8 mouse cellular contexts compared by ENCODE assay signal in genomic region chr11:85170058-85170740, GRCm38 (mm10). TPM values are rescaled to one million over a fixed set of nuclear protein-coding genes. Genes with fewer than 3 reads are reported as not detected.
DNase-seq lines count a peak whose midpoint lies in the region; ATAC-seq and TF ChIP-seq lines count a peak whose summit lies in the region.

Gene 1700125H20Rik (plus strand): TSS chr11:85170404.

- H3K27me3 ChIP-seq in embryonic facial prominence, embryonic 15.5 days: no peaks in the 10 kb centered on the region
- H3K27me3 ChIP-seq in limb, embryonic 13.5 days: no peaks in the 10 kb centered on the region
- H3K27me3 ChIP-seq in midbrain, embryonic 16.5 days (ENCODE audit: control insufficient read depth, insufficient read depth, low read depth, low read length): no peaks in the 10 kb centered on the region; the same call in 1 of the 2 replicates
- no peaks in the 10 kb centered on the region for H3K27me3 ChIP-seq in spleen, adult 2 months (ENCODE audit: control insufficient read depth, insufficient read depth, low read length)

- H3K4me3 ChIP-seq in bone marrow macrophage, adult 2 months (ENCODE audit: insufficient read depth, low read length): peak within 1 kb of the TSS; percentile 21; the same call in 1 of the 2 replicates
- H3K4me3 ChIP-seq in embryonic facial prominence, embryonic 15.5 days (replicated peaks): peak within 1 kb of the TSS; percentile 33
- H3K4me3 ChIP-seq in limb, embryonic 13.5 days: peak within 1 kb of the TSS; percentile 38
- peak within 1 kb of the TSS; percentile 33 for H3K4me3 ChIP-seq in midbrain, embryonic 16.5 days (ENCODE audit: low read depth, low read length)
- peak within 1 kb of the TSS; percentile 35 for H3K4me3 ChIP-seq in spleen, adult 2 months (ENCODE audit: extremely low read depth, insufficient read depth, insufficient read length)

- peak; percentile 72; the same call in 1 of the 2 replicates for ATAC-seq in embryonic facial prominence, embryonic 15.5 days (ENCODE audit: insufficient number of reproducible peaks, low FRiP score, low TSS enrichment, low read depth)
- ATAC-seq in limb, embryonic 13.5 days (ENCODE audit: low FRiP score, low read depth): peak; percentile 84; the same call in 1 of the 2 replicates
- peak; percentile 86; the same call in 1 of the 2 replicates for ATAC-seq in midbrain, embryonic 16.5 days

- H3K27ac ChIP-seq in bone marrow macrophage, adult 2 months (ENCODE audit: insufficient read depth, low read depth, low read length): no peak within 1 kb of the TSS
- no peak within 1 kb of the TSS for H3K27ac ChIP-seq in embryonic facial prominence, embryonic 15.5 days (replicated peaks)
- no peak within 1 kb of the TSS for H3K27ac ChIP-seq in limb, embryonic 13.5 days
- no peak within 1 kb of the TSS for H3K27ac ChIP-seq in midbrain, embryonic 16.5 days (ENCODE audit: low read length)
- no peak within 1 kb of the TSS for H3K27ac ChIP-seq in spleen, adult 2 months (ENCODE audit: insufficient read depth, low read length)

- H3K9me3 ChIP-seq in embryonic facial prominence, embryonic 15.5 days (replicated peaks): no peaks in the 10 kb centered on the region
- H3K9me3 ChIP-seq in limb, embryonic 13.5 days: no peaks in the 10 kb centered on the region
- no peaks in the 10 kb centered on the region for H3K9me3 ChIP-seq in midbrain, embryonic 16.5 days (replicated peaks; ENCODE audit: control insufficient read depth, low read length, poor library complexity, severe bottlenecking)

- H3K9ac ChIP-seq in embryonic facial prominence, embryonic 15.5 days: no peak within 1 kb of the TSS
- H3K9ac ChIP-seq in limb, embryonic 13.5 days: peak within 1 kb of the TSS; percentile 58
- peak within 1 kb of the TSS; percentile 57 for H3K9ac ChIP-seq in midbrain, embryonic 16.5 days (ENCODE audit: low read depth, low read length)

- no peak for TF ChIP-seq POLR2A in bone marrow macrophage, adult 2 months (IDR thresholded peaks at IDR 0.05; ENCODE audit: borderline replicate concordance, low read depth, low read length)
- TF ChIP-seq POLR2A in spleen, adult 2 months (IDR thresholded peaks at IDR 0.05; ENCODE audit: low read depth, low read length): no peak

- WGBS in embryonic facial prominence, embryonic 15.5 days: 12% methylated on average over 21 of the region's 21 CpGs
- WGBS in limb, embryonic 13.5 days: 14% methylated on average over 21 of the region's 21 CpGs
- 15% methylated on average over 21 of the region's 21 CpGs for WGBS in midbrain, embryonic 16.5 days
- 20% methylated on average over 21 of the region's 21 CpGs for WGBS in spleen, adult 2 months

- TF ChIP-seq CTCF in bone marrow macrophage, adult 2 months (IDR thresholded peaks at IDR 0.05; ENCODE audit: low read depth, low read length): peak; percentile 73
- peak; percentile 83 for TF ChIP-seq CTCF in spleen, adult 2 months (IDR thresholded peaks at IDR 0.05; ENCODE audit: extremely low read depth, insufficient read depth, insufficient read length, insufficient replicate concordance)

- H3K4me2 ChIP-seq in embryonic facial prominence, embryonic 15.5 days (replicated peaks): peak within 1 kb of the TSS; percentile 57
- peak within 1 kb of the TSS; percentile 65 for H3K4me2 ChIP-seq in limb, embryonic 13.5 days (replicated peaks)
- H3K4me2 ChIP-seq in midbrain, embryonic 16.5 days (ENCODE audit: low read length): peak within 1 kb of the TSS; percentile 77

- DNase-seq in B cell, adult 2 months: peak; percentile 88 to 89
- peak; percentile 55 to 66 for DNase-seq in heart, adult 9 months (ENCODE audit: low spot score in 2 of 2)
- DNase-seq in kidney, adult 9 months: peak; percentile 93
- DNase-seq in spleen, adult 2 months (ENCODE audit: low read depth in 1 of 2, low spot score in 2 of 2): peak; percentile 47 to 84

- H3K36me3 ChIP-seq in embryonic facial prominence, embryonic 15.5 days: no peaks in the 10 kb centered on the region
- no peaks in the 10 kb centered on the region for H3K36me3 ChIP-seq in limb, embryonic 13.5 days
- no peaks in the 10 kb centered on the region for H3K36me3 ChIP-seq in midbrain, embryonic 16.5 days (ENCODE audit: control insufficient read depth, insufficient read depth, low read length)
- H3K36me3 ChIP-seq in spleen, adult 2 months (ENCODE audit: control insufficient read depth, insufficient read depth, low read length): no peaks in the 10 kb centered on the region

- H3K4me1 ChIP-seq in bone marrow macrophage, adult 2 months (ENCODE audit: control insufficient read depth, insufficient read depth, low read length): no peaks in the 10 kb centered on the region
- 0 out of 2 replicates have a peak, but pooled peaks cover 5% of the 10 kb centered on the region for H3K4me1 ChIP-seq in embryonic facial prominence, embryonic 15.5 days
- peaks cover 11% of the 10 kb centered on the region for H3K4me1 ChIP-seq in limb, embryonic 13.5 days
- H3K4me1 ChIP-seq in midbrain, embryonic 16.5 days (ENCODE audit: control insufficient read depth, insufficient read depth, low read length): peaks cover 6% of the 10 kb centered on the region
- H3K4me1 ChIP-seq in spleen, adult 2 months (ENCODE audit: control insufficient read depth, insufficient read depth, insufficient read length): no peaks in the 10 kb centered on the region; the same call in 1 of the 2 replicates

RNA-seq across cellular contexts. Expression of gene 1700125H20Rik, which starts in this region (rescaled TPM):
- polyA plus RNA-seq in bone marrow macrophage, adult 2 months (2012; ENCODE audit: insufficient read depth, insufficient read length, missing spikeins): not detected in 2 replicates
- polyA plus RNA-seq in embryonic facial prominence, embryonic 15.5 days (2015; fragmentation: Nextera tagmentation; extraction: Ambion mirVana): 0.25 TPM in 1 of 2 replicates, not detected in the other
- 0.40 and 0.52 TPM in 2 replicates for polyA plus RNA-seq in limb, embryonic 13.5 days (2015; fragmentation: Nextera tagmentation; extraction: Ambion mirVana)
- polyA plus RNA-seq in midbrain, embryonic 16.5 days (2015; fragmentation: Nextera tagmentation; extraction: Ambion mirVana): 0.44 and 0.48 TPM in 2 replicates
- polyA plus RNA-seq in spleen, adult 2 months (2012; rRNA removed): not detected in 2 replicates

Comparison
In these comparisons a context has a peak if more than half of its experiments do, and no peak if none do; other contexts are left out.
1. Peak in ATAC-seq, H3K4me3 ChIP-seq and H3K4me2 ChIP-seq in embryonic facial prominence, embryonic 15.5 days; RNA of the gene not detected or under 1 TPM.
2. Peak in ATAC-seq, H3K4me3 ChIP-seq, H3K9ac ChIP-seq and H3K4me2 ChIP-seq in limb, embryonic 13.5 days; RNA of the gene not detected or under 1 TPM.
3. Peak in ATAC-seq, H3K4me3 ChIP-seq, H3K9ac ChIP-seq and H3K4me2 ChIP-seq in midbrain, embryonic 16.5 days; RNA of the gene not detected or under 1 TPM.
4. Peak in DNase-seq and H3K4me3 ChIP-seq in spleen, adult 2 months; RNA of the gene not detected or under 1 TPM.